Mouse (Mus musculus) effector memory CD4-positive, alpha-beta T cell, adult 5 months (primary cell): ENCODE results near the gene Agbl1. TPM values are rescaled to one million over a fixed set of nuclear protein-coding genes. Genes with fewer than 3 reads are reported as not detected.

Experiments
- polyA plus RNA-seq: library from polyadenylated mRNA; unstranded; fragments of 100-300 nt; shearing (Covaris generic); gene quantifications from one replicate; pipeline ENCODE4 v1.2.1, GENCODE M21; 2017

The Agbl1 gene
- polyA plus RNA-seq, result not detected

GRCm38 (mm10) chr7:76229311-76229937 is at the start of gene Agbl1:
Gene Agbl1 (plus strand): TSS chr7:76229887.

